Mouse (Mus musculus): ENCODE measurements at regions not wholly inside any gene's neighbourhood (a gene's known extent, or its start where the extent isn't known, plus 50 kb on each side); places are given as distances from the start of the nearest gene placed in this dataset.

DNA sequence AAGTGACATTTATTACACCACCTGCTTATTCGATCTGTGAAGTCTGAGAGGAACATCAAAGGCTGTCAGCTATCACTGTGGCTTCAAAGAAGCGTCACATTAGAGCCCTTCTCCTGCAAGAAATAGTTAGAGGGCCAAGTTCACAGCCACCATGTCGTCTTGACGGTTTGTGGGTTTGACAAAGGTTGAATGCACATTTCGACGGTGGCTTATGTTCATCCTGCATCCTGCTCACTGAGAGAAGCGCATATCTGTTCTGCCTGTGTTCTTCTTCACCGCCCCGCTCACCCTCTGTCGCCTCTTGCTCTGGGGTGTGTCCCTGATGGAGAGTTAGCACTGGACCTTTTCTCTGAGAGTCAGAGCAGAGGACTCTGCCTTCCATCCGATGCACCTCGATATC lies 67.2 kb upstream of the 1700021F07Rik start:
- DNase-seq (ENCODE audit: low spot score), result no peak

DNA sequence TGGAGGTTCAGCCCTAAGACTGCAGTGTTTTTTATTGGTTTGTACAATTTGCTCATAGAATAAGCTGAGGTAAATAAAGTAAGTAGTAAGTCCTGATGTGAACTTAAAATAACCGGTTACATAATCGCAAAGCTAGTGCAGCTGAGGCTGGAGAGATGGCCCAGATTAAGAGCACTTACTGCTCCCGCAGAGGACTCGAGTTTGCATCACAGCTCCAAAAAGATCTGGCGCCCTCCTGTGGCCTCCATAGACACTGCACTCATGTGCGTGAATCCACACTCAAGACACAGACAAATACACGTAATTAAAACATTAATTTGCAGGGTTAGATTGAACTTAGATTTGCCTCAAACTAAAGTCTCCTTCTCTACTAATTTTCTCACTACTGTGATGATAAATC lies 66.3 kb upstream of the 1700021F07Rik start:
- DNase-seq (ENCODE audit: low spot score), result no peak

DNA sequence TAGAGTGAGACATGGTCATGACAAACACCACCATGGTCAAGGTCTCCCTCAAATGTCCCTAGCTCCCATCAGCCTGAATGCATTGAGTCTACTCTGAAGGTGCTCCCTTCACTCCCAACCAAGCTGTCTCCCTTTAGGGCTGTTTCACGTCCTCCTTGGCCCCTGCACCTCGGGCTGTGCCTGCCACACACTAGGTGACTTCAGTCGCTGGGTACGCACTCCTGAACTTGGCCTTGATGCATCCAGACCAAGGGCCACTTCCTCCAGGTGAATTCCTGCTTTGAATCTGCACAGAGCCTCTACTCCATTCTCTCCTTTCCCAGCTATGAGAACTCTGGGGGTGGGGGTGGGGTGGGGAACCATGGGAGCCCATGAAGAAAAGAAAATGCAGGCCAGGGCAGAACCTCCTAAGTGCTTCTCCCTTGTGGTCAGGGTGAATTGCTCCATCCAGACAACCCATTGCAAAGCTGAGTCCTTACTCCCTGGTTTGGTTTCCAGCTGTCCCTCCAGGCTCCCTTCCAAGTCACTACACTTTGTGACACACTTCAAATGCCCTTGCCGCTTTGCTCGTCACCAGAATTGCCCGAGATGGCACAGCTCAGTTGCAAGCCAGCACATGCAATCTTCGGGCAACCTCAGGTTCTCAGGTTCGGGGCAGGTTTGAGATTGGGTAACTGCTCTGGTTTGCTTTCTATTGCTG lies 65.3 kb upstream of the 1700021F07Rik start:
- no peak for DNase-seq (ENCODE audit: low spot score)

DNA sequence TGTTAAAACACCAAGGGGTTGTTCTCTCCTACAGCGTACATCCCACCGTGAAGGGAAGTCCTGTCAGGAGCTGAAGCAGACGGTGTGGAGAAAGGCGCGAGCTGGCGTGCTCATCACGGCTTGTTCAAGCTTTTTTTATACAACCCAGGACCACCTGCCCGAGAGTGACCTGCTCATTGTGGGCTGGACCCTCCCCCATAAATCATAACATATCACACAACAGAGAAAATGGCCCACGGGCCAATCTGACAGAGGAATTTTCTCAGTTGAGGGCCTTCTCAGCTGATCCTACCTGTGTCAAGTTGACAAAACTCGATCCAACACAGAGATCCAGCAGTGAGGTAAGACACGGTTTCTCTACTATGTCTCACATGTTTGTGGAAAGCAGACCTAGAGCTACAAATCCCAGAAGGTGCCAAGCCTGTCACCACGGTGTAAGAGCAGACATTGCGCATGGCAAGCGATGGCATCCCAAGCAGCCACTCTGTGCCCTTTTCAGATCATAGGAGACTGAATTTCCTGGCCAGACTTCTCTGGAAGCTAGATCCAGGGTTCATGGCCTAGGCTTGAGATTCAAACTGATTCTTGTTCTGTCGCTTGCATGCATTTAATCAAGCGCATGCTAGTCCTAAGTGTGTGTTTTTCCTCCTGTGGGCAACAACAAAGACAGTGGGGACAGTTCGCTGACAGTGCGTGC lies 64.6 kb upstream of the 1700021F07Rik start:
- DNase-seq (ENCODE audit: low spot score), result no peak

DNA sequence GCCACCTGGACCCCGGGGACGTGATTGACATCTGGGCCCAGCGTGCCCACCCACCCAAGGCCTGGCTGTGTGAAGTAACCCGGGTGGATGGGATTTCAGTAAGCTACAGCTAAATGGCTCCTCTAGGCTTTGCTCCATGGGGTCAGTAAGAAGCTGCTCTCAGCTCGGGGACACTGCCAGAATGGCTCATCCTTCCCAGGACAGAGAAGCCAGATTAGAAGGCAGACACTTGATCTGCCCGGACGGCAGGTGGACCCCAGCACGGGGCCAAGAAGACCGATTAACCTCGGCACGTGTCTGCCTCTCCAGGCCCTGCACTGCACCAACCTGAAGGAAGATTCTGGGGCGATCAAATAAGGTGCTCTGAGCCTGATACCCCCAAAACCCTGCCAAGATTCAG lies 63.5 kb upstream of the 1700021F07Rik start:
- DNase-seq (ENCODE audit: low spot score), result no peak

DNA sequence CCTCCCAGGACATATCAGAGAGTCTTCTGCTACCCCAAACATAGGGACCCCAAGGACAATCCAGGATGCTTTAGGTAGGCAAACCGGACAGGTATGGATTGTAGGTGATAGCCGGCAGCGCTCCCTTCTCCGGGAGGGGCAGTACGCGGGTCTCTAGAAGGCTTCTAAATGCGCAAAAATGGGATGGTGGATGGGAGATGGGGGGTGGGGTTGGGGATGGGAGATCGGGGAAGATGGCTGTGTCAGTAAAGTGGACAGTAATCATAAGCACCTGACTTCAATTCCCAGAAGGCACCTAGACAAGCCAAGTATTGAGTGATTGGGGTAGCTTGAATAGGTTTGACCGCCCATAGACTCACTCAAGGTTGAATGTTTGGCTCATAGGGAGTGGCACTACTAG lies 59.1 kb upstream of the 1700021F07Rik start:
- no peak for DNase-seq (ENCODE audit: low spot score)

DNA sequence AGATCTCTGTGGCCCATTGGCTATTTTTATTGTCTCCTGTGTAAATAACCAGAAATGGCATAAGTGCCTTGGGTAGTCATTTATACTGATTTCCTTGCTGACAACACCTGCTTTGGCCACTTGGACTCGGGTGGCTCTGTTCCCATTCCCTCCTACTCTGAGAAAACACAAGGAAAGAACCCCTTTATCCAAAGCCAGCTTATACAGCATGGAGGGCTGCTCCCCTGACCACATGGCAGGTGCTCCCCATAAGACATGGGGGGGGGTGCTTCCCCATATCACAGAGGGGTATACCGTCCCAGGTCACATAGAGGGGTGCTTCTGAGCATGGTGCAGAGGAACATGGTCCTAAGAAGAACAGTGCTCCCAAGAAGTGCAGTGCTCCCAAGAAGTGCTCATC lies 57.8 kb upstream of the 1700021F07Rik start:
- no peak for DNase-seq (ENCODE audit: low spot score)

DNA sequence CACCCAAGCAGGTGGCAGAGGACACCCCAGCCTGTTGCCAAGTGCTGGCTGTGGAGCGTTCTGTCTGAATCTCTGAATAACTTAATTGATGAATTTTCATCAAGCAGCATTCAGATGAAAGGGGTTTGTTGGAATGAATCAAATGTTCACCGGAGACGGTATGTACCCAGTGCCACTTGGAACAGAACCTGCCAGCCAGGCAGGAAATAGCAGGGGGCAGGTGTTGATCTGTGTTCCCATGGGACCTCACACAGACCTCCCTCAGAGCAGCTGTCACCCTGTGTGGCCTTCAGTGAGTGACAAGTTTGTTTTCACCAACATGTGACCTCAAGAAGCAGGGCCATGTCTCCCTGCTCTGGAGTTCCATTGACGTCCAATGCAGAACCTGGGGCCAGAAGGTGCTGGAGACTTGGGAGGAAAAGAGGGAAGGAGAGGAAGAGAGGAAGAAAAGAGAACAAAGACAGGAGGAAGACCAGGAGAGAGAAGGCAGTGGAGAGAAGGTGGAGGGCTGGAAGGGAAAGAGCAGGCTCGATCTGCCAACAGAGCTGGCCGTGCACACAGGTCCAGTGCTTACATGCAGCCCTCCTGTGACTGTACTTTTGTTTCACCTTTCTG lies 57.3 kb upstream of the 1700021F07Rik start:
- DNase-seq (ENCODE audit: low spot score), result no peak

DNA sequence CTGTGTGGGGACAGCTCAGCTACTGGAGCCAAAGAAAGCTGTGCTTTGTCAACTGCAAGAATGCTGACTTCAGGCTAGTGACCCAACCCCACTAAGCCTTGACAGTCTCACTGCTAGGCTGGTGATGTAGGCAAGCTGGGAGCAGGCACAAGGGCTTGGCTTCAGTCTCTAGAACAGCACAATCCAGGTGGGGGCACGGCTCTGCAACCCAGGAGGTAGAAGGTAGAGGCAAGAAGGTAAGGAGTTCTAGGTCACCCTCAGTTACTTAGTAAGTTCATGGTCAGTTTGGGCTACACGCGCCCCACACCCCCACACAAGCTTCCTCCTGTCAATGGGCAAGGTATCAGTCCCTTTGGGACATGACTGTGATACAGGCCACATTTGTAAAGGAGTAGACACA lies 54.2 kb upstream of the 1700021F07Rik start:
- DNase-seq (ENCODE audit: low spot score), result no peak

DNA sequence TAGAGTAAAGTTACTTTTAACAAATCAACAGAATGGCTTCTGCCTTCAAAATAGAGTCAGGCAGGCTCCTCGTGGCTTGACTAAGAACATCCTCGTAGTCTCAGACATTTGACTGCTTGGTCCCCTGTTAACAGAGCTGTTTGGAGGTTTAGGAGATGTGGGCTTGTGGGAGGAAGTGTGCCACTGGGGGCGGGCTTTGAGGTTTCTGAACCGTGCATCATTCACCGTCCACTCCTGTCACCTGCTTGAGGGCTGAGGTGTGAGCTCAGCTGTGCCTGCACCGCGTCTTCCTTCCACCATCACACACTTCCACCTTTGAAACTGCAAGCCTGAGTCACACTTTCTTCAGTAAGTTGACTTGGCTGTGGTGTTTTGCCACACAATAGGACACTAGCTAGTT lies 52.6 kb upstream of the 1700021F07Rik start:
- DNase-seq (ENCODE audit: low spot score), result no peak
